Mouse (Mus musculus) MEL (cell line): ENCODE results near the gene Sema6d. TPM values are rescaled to one million over a fixed set of nuclear protein-coding genes. Genes with fewer than 3 reads are reported as not detected.

Source experiments
- DNase-seq: peaks from one replicate; pipeline ENCODE4 v3.0.0; 2011; ENCODE audit warnings: low read depth, low spot score
- H3K27ac ChIP-seq: 2 replicates; pipeline ENCODE4 v1.5.1; 2012; ENCODE audit warnings: low read depth, mild to moderate bottlenecking, control low read depth, low read length, moderate library complexity; ENCODE audit not compliant: control insufficient read depth
- H3K27me3 ChIP-seq, 2 experiments: fragments of 150-350 bp in 1 of 2; sonication (generic) in 1 of 2; 2 replicates each; pipeline ENCODE4 v1.6.1; 2012; ENCODE audit warnings: low read length in 2 of 2, mild to moderate bottlenecking in 2 of 2, improper control_type of control experiment in 1 of 2, moderate library complexity in 1 of 2; ENCODE audit not compliant: insufficient read depth in 2 of 2, control insufficient read depth in 1 of 2
- H3K36me3 ChIP-seq, 2 experiments: 2 replicates each; pipeline ENCODE4 v1.6.1; 2012 to 2014; ENCODE audit warnings: low read length in 2 of 2, improper control_type of control experiment in 1 of 2, inconsistent platforms in 1 of 2, mild to moderate bottlenecking in 1 of 2; ENCODE audit not compliant: insufficient read depth in 2 of 2, control insufficient read depth in 1 of 2
- H3K4me1 ChIP-seq, 2 experiments: fragments of 150-350 bp in 1 of 2; sonication (generic) in 1 of 2; 2 replicates each; pipeline ENCODE4 v1.6.1; 2012; ENCODE audit warnings: low read length in 2 of 2, improper control_type of control experiment in 1 of 2, mild to moderate bottlenecking in 1 of 2; ENCODE audit not compliant: insufficient read depth in 2 of 2, control insufficient read depth in 1 of 2
- H3K4me3 ChIP-seq, 2 experiments: fragments of 150-350 bp in 1 of 2; sonication (generic) in 1 of 2; 2 replicates each; pipeline ENCODE4 v1.5.1; 2012; ENCODE audit warnings: low read depth in 2 of 2, low read length in 2 of 2, mild to moderate bottlenecking in 2 of 2, moderate library complexity in 2 of 2, control low read depth in 1 of 2, improper control_type of control experiment in 1 of 2; ENCODE audit not compliant: control insufficient read depth in 1 of 2, insufficient read depth in 1 of 2
- H3K79me2 ChIP-seq: 2 replicates; pipeline ENCODE4 v1.6.1; 2012; ENCODE audit warnings: mild to moderate bottlenecking, low read length, moderate library complexity; ENCODE audit not compliant: control insufficient read depth, poor library complexity, insufficient read depth
- H3K9ac ChIP-seq: 2 replicates; pipeline ENCODE4 v1.6.1; 2012; ENCODE audit warnings: low read depth, mild to moderate bottlenecking, control low read depth, low read length, moderate library complexity; ENCODE audit not compliant: control insufficient read depth, poor library complexity, severe bottlenecking
- H3K9me3 ChIP-seq: fragments of 150-350 bp; sonication (generic); replicated peaks from 2 replicates; pipeline ENCODE4 v1.6.1; 2012; ENCODE audit warnings: mild to moderate bottlenecking, low read length, improper control_type of control experiment, moderate library complexity; ENCODE audit not compliant: insufficient read depth
- CHD1 ChIP-seq: IDR thresholded peaks from 2 replicates; pipeline ENCODE4 v1.6.1; 2012; ENCODE audit warnings: low read depth, mild to moderate bottlenecking, inconsistent platforms, low read length, improper control_type of control experiment
- ELF1 ChIP-seq: IDR thresholded peaks from 2 replicates; pipeline ENCODE4 v1.6.1; 2014; ENCODE audit warnings: low read depth, mild to moderate bottlenecking, inconsistent platforms, low read length, improper control_type of control experiment, moderate library complexity
- ETS1 ChIP-seq: IDR thresholded peaks from 2 replicates; pipeline ENCODE4 v1.6.1; 2012; ENCODE audit warnings: low read depth, mild to moderate bottlenecking, inconsistent platforms, low read length, improper control_type of control experiment, moderate library complexity
- GATA1 ChIP-seq: IDR thresholded peaks from 2 replicates; pipeline ENCODE4 v1.6.1; 2011; ENCODE audit warnings: low read depth, low read length, improper control_type of control experiment
- HCFC1 ChIP-seq: IDR thresholded peaks from 2 replicates; pipeline ENCODE4 v1.6.1; 2012; ENCODE audit warnings: low read depth, mild to moderate bottlenecking, inconsistent platforms, low read length, improper control_type of control experiment, moderate library complexity
- JUND ChIP-seq: IDR thresholded peaks from 2 replicates; pipeline ENCODE4 v1.6.1; 2011; ENCODE audit warnings: low read depth, mild to moderate bottlenecking, improper control_type of control experiment, low read length
- MYB ChIP-seq: IDR thresholded peaks from 2 replicates; pipeline ENCODE4 v1.6.1; 2011; ENCODE audit warnings: mild to moderate bottlenecking, low read depth, low read length, improper control_type of control experiment
- MYC ChIP-seq: IDR thresholded peaks from 2 replicates; pipeline ENCODE4 v1.6.1; 2011; ENCODE audit warnings: low read depth, mild to moderate bottlenecking, low read length, improper control_type of control experiment, moderate library complexity
- NELFE ChIP-seq: IDR thresholded peaks from 2 replicates; pipeline ENCODE4 v1.6.1; 2011; ENCODE audit warnings: low read depth, low read length, improper control_type of control experiment
- NRF1 ChIP-seq: IDR thresholded peaks from 2 replicates; pipeline ENCODE4 v1.6.1; 2014; ENCODE audit warnings: low read depth, mild to moderate bottlenecking, inconsistent platforms, low read length, improper control_type of control experiment, moderate library complexity; ENCODE audit not compliant: poor library complexity, insufficient read depth, severe bottlenecking
- POLR2A ChIP-seq, 2 experiments: IDR thresholded peaks; 2 replicates each; pipeline ENCODE4 v1.6.1; 2011 to 2012; ENCODE audit warnings: low read length in 2 of 2, mild to moderate bottlenecking in 2 of 2, control low read depth in 1 of 2, improper control_type of control experiment in 1 of 2, low read depth in 1 of 2, moderate library complexity in 1 of 2; ENCODE audit not compliant: control insufficient read depth in 1 of 2, insufficient read depth in 1 of 2, poor library complexity in 1 of 2
- POLR2AphosphoS2 ChIP-seq: IDR thresholded peaks from 2 replicates; pipeline ENCODE4 v1.6.1; 2011; ENCODE audit warnings: low read length, improper control_type of control experiment
- RAD21 ChIP-seq: IDR thresholded peaks from 2 replicates; pipeline ENCODE4 v1.6.1; 2011; ENCODE audit warnings: mild to moderate bottlenecking, low read depth, low read length, improper control_type of control experiment
- RCOR1 ChIP-seq: IDR thresholded peaks from 2 replicates; pipeline ENCODE4 v1.6.1; 2012; ENCODE audit warnings: low read depth, mild to moderate bottlenecking, inconsistent platforms, low read length, improper control_type of control experiment
- SIN3A ChIP-seq: IDR thresholded peaks from 2 replicates; pipeline ENCODE4 v1.6.1; 2012; ENCODE audit warnings: low read length, improper control_type of control experiment, inconsistent platforms
- TBP ChIP-seq: IDR thresholded peaks from 2 replicates; pipeline ENCODE4 v1.8.0; 2011; ENCODE audit warnings: low read depth, low read length, improper control_type of control experiment
- UBTF ChIP-seq: IDR thresholded peaks from 2 replicates; pipeline ENCODE4 v1.6.1; 2012; ENCODE audit warnings: low read depth, mild to moderate bottlenecking, inconsistent platforms, low read length, improper control_type of control experiment, moderate library complexity, borderline replicate concordance; ENCODE audit not compliant: insufficient read depth
- USF1 ChIP-seq: IDR thresholded peaks from 2 replicates; pipeline ENCODE4 v1.6.1; 2014; ENCODE audit warnings: low read depth, mild to moderate bottlenecking, inconsistent platforms, low read length, improper control_type of control experiment, moderate library complexity
- USF2 ChIP-seq, 2 experiments: IDR thresholded peaks; 2 replicates each; pipeline ENCODE4 v1.6.1; 2011 to 2012; ENCODE audit warnings: improper control_type of control experiment in 2 of 2, low read length in 2 of 2, borderline replicate concordance in 1 of 2, inconsistent platforms in 1 of 2, low read depth in 1 of 2, mild to moderate bottlenecking in 1 of 2; ENCODE audit not compliant: insufficient read depth in 1 of 2
- ZKSCAN1 ChIP-seq: IDR thresholded peaks from 2 replicates; pipeline ENCODE4 v1.6.1; 2012; ENCODE audit warnings: low read depth, mild to moderate bottlenecking, inconsistent platforms, low read length, improper control_type of control experiment, moderate library complexity
- ZMIZ1 ChIP-seq: IDR thresholded peaks from 2 replicates; pipeline ENCODE4 v1.6.1; 2012; ENCODE audit warnings: low read depth, mild to moderate bottlenecking, inconsistent platforms, low read length, improper control_type of control experiment, moderate library complexity
- ZNF384 ChIP-seq: IDR thresholded peaks from 2 replicates; pipeline ENCODE4 v1.6.1; 2012; ENCODE audit warnings: low read depth, mild to moderate bottlenecking, inconsistent platforms, low read length, improper control_type of control experiment
- polyA plus RNA-seq, 2 experiments: library from polyadenylated mRNA; stranded (reverse) in 1 of 2; unstranded in 1 of 2; fragments of >175 nt in 1 of 2; fragments of >200 nt in 1 of 2; gene quantifications; 2 replicates each; pipeline versions ENCODE4 v1.2.1 to v1.2.4; 2012; ENCODE audit warnings: low replicate concordance in 2 of 2, low read depth in 1 of 2; ENCODE audit not compliant: insufficient read length in 2 of 2, insufficient read depth in 1 of 2, missing spikeins in 1 of 2
- total RNA-seq: library from RNA; depleted of rRNA; stranded (reverse); fragments of 300-350 nt; gene quantifications from 2 replicates; pipeline ENCODE4 v1.2.3, GENCODE M21; 2012

Gene Sema6d
- total and polyA plus RNA-seq, 3 experiments: not detected

DNA sequence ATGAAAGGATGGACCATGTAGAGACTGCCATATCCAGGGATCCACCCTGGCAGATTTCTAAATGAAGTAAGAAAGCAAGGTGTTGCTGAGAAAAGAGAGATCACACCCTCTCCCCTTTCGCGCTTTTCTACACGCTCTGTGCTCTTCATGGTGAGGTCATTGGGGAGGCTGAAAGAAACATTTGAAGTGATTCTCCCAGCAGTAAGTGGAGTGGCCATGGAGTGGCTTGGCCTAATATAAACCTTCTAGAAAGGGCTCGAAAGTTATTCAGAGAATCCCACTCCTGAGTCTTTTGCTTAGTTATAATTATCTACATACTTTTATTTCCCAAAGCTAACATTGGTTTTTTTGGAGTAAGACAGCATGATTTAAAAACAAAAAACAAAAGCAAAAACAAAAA is 367.2 kb downstream of the Sema6d start:
- no peaks in the 10 kb centered on the region for H3K36me3 ChIP-seq
- H3K9ac ChIP-seq: no peak overlapping the region
- H3K9me3 ChIP-seq: no peaks in the 10 kb centered on the region
- no peak for DNase-seq
- no peak overlapping the region for H3K4me3 ChIP-seq
- H3K79me2 ChIP-seq: no peaks in the 10 kb centered on the region
- no peaks in the 10 kb centered on the region for H3K4me1 ChIP-seq
- H3K27me3 ChIP-seq: no peaks in the 10 kb centered on the region
- TF ChIP-seq RCOR1 (no peak), USF1 (no peak), HCFC1 (no peak), UBTF (no peak), JUND (no peak), MYC (no peak), POLR2A (IDR thresholded peaks at IDR 0.05; ENCODE audit: control insufficient read depth in 1 of 2, insufficient read depth in 1 of 2, low read depth in 1 of 2, low read length in 2 of 2, poor library complexity in 1 of 2) (no peak), ELF1 (no peak), RAD21 (no peak), ZKSCAN1 (no peak), ETS1 (no peak), ZNF384 (no peak), MYB (no peak), NRF1 (no peak), ZMIZ1 (no peak), GATA1 (no peak), SIN3A (no peak), TBP (no peak), POLR2AphosphoS2 (no peak), USF2 (IDR thresholded peaks at IDR 0.05; ENCODE audit: borderline replicate concordance in 1 of 2, insufficient read depth in 1 of 2, low read depth in 1 of 2, low read length in 2 of 2) (no peak)
- H3K27ac ChIP-seq: no peak overlapping the region

GRCm38 (mm10) chr2:124458028-124458427 is 368.3 kb downstream of the Sema6d start:
- no peak for TF ChIP-seq NELFE
- TF ChIP-seq CHD1: no peak
- no peak for TF ChIP-seq RAD21
- no peaks in the 10 kb centered on the region for H3K79me2 ChIP-seq
- no peak overlapping the region for H3K9ac ChIP-seq
- no peak overlapping the region for H3K4me3 ChIP-seq
- H3K27ac ChIP-seq: no peak overlapping the region
- no peaks in the 10 kb centered on the region for H3K27me3 ChIP-seq
- DNase-seq: no peak
- no peaks in the 10 kb centered on the region for H3K9me3 ChIP-seq
- H3K4me1 ChIP-seq: no peaks in the 10 kb centered on the region
- H3K36me3 ChIP-seq: no peaks in the 10 kb centered on the region
